Mouse (Mus musculus) CH12.LX (cell line): ENCODE measurements at regions not wholly inside any gene's neighbourhood (a gene's known extent, or its start where the extent isn't known, plus 50 kb on each side); places are given as distances from the start of the nearest gene placed in this dataset.

Experiments
- DNase-seq: peaks from one replicate; pipeline ENCODE4 v3.0.0-alpha.2; 2013; ENCODE audit errors: extremely low read depth
- H3K27ac ChIP-seq: 2 replicates; pipeline ENCODE4 v1.5.1; 2012; ENCODE audit warnings: low read depth, mild to moderate bottlenecking, control low read depth, moderate library complexity; ENCODE audit not compliant: insufficient read depth
- H3K27me3 ChIP-seq: replicated peaks from 2 replicates; pipeline ENCODE3; 2012; ENCODE audit warnings: inconsistent platforms
- H3K36me3 ChIP-seq, 2 experiments: replicated peaks in 1 of 2; 2 replicates each; pipeline versions ENCODE3 to v1.6.1; 2012; ENCODE audit warnings: inconsistent platforms in 1 of 2, low read length in 1 of 2, mild to moderate bottlenecking in 1 of 2, mixed read lengths in 1 of 2, moderate library complexity in 1 of 2; ENCODE audit not compliant: control insufficient read depth in 1 of 2, insufficient read depth in 1 of 2
- H3K4me1 ChIP-seq, 2 experiments: 2 replicates each; pipeline ENCODE4 v1.6.1; 2012; ENCODE audit warnings: inconsistent platforms in 1 of 2, moderate library complexity in 1 of 2; ENCODE audit not compliant: insufficient read depth in 2 of 2, control insufficient read depth in 1 of 2
- H3K4me2 ChIP-seq: 2 replicates; pipeline ENCODE4 v1.6.1; 2012; ENCODE audit warnings: low read depth, mild to moderate bottlenecking, control low read depth; ENCODE audit not compliant: poor library complexity, insufficient read depth, severe bottlenecking
- H3K4me3 ChIP-seq, 3 experiments: fragments of 150-350 bp in 1 of 3; sonication (generic) in 1 of 3; replicated peaks in 1 of 3; 2 replicates each; pipeline versions ENCODE3 to v1.5.1; 2011 to 2012; ENCODE audit warnings: low read depth in 2 of 3, low read length in 2 of 3, mild to moderate bottlenecking in 2 of 3, moderate library complexity in 2 of 3, control low read depth in 1 of 3, improper control_type of control experiment in 1 of 3, inconsistent platforms in 1 of 3, mixed read lengths in 1 of 3; ENCODE audit not compliant: poor library complexity in 1 of 3
- H3K79me2 ChIP-seq: replicated peaks from 2 replicates; pipeline ENCODE4 v1.6.1; 2012; ENCODE audit warnings: mild to moderate bottlenecking, moderate library complexity; ENCODE audit not compliant: control insufficient read depth, poor library complexity, insufficient read depth, severe bottlenecking; ENCODE audit errors: extremely low read depth
- H3K9ac ChIP-seq: 2 replicates; pipeline ENCODE4 v1.6.1; 2012; ENCODE audit warnings: low read depth, mild to moderate bottlenecking, control low read depth, moderate library complexity; ENCODE audit not compliant: insufficient read depth
- H3K9me3 ChIP-seq: replicated peaks from 2 replicates; pipeline ENCODE3; 2012; ENCODE audit warnings: low read length, inconsistent platforms, mixed read lengths
- BHLHE40 ChIP-seq: IDR thresholded peaks from 2 replicates; pipeline ENCODE4 v1.6.1; 2011; ENCODE audit warnings: mild to moderate bottlenecking, low read depth, low read length, improper control_type of control experiment
- CHD1 ChIP-seq: IDR thresholded peaks from 2 replicates; pipeline ENCODE4 v1.6.1; 2012; ENCODE audit warnings: low read depth, low read length, improper control_type of control experiment, inconsistent platforms
- CHD2 ChIP-seq: IDR thresholded peaks from 2 replicates; pipeline ENCODE4 v1.6.1; 2011; ENCODE audit warnings: low read length, improper control_type of control experiment
- CTCF ChIP-seq, 2 experiments: IDR thresholded peaks in 1 of 2; conservative IDR thresholded peaks in 1 of 2; 2 replicates each; pipeline ENCODE4 v1.5.1; 2011 to 2012; ENCODE audit warnings: low read depth in 2 of 2, low read length in 2 of 2, improper control_type of control experiment in 1 of 2, inconsistent platforms in 1 of 2, mild to moderate bottlenecking in 1 of 2, moderate library complexity in 1 of 2
- EP300 ChIP-seq: IDR thresholded peaks from 2 replicates; pipeline ENCODE4 v1.6.1; 2011; ENCODE audit warnings: low read length, improper control_type of control experiment
- GABPA ChIP-seq: IDR thresholded peaks from 2 replicates; pipeline ENCODE4 v1.6.1; 2012; ENCODE audit warnings: low read depth, low read length, improper control_type of control experiment, inconsistent platforms; ENCODE audit not compliant: insufficient replicate concordance
- JUND ChIP-seq: conservative IDR thresholded peaks from 2 replicates; pipeline ENCODE4 v1.6.1; 2011; ENCODE audit warnings: low read depth, low read length, improper control_type of control experiment
- KAT2A ChIP-seq: IDR thresholded peaks from 2 replicates; pipeline ENCODE4 v1.6.1; 2012; ENCODE audit warnings: low read length, improper control_type of control experiment, inconsistent platforms; ENCODE audit not compliant: insufficient replicate concordance
- MAZ ChIP-seq: IDR thresholded peaks from 2 replicates; pipeline ENCODE4 v1.6.1; 2012; ENCODE audit warnings: low read depth, mild to moderate bottlenecking, inconsistent platforms, low read length, improper control_type of control experiment, moderate library complexity
- MYC ChIP-seq: IDR thresholded peaks from 2 replicates; pipeline ENCODE4 v1.6.1; 2011; ENCODE audit warnings: low read depth, mild to moderate bottlenecking, improper control_type of control experiment, low read length
- NELFE ChIP-seq: IDR thresholded peaks from 2 replicates; pipeline ENCODE4 v1.6.1; 2011; ENCODE audit warnings: low read depth, low read length, improper control_type of control experiment
- POLR2AphosphoS2 ChIP-seq: IDR thresholded peaks from 2 replicates; pipeline ENCODE4 v1.6.1; 2011; ENCODE audit warnings: low read depth, low read length, improper control_type of control experiment
- RCOR1 ChIP-seq: conservative IDR thresholded peaks from 2 replicates; pipeline ENCODE4 v1.6.1; 2012; ENCODE audit warnings: low read depth, mild to moderate bottlenecking, inconsistent platforms, low read length, improper control_type of control experiment
- SIN3A ChIP-seq: IDR thresholded peaks from 2 replicates; pipeline ENCODE4 v1.6.1; 2012; ENCODE audit warnings: low read length, improper control_type of control experiment, inconsistent platforms
- SMC3 ChIP-seq: IDR thresholded peaks from 2 replicates; pipeline ENCODE4 v1.6.1; 2011; ENCODE audit warnings: low read depth, low read length, improper control_type of control experiment
- TBP ChIP-seq: conservative IDR thresholded peaks from 2 replicates; pipeline ENCODE4 v1.6.1; 2011; ENCODE audit warnings: low read depth, low read length, improper control_type of control experiment
- TCF12 ChIP-seq: IDR thresholded peaks from 2 replicates; pipeline ENCODE4 v1.6.1; 2014; ENCODE audit warnings: low read depth, mild to moderate bottlenecking, inconsistent platforms, low read length, improper control_type of control experiment
- UBTF ChIP-seq: IDR thresholded peaks from 2 replicates; pipeline ENCODE4 v1.6.1; 2012; ENCODE audit warnings: low read depth, mild to moderate bottlenecking, inconsistent platforms, low read length, improper control_type of control experiment, moderate library complexity
- USF1 ChIP-seq: IDR thresholded peaks from 2 replicates; pipeline ENCODE4 v1.6.1; 2014; ENCODE audit warnings: low read depth, mild to moderate bottlenecking, inconsistent platforms, low read length, improper control_type of control experiment
- USF2 ChIP-seq: conservative IDR thresholded peaks from 2 replicates; pipeline ENCODE4 v1.6.1; 2011; ENCODE audit warnings: low read depth, low read length, improper control_type of control experiment
- ZMIZ1 ChIP-seq: IDR thresholded peaks from 2 replicates; pipeline ENCODE4 v1.6.1; 2012; ENCODE audit warnings: low read depth, mild to moderate bottlenecking, inconsistent platforms, low read length, improper control_type of control experiment
- dilution Hi-C: fragments of 300-500 bp; cut with MboI; formaldehyde crosslinking; loops from 2 replicates; pipeline ENCODE4 v1.14.3; 2020; ENCODE audit warnings: low sequenced_read_pairs; ENCODE audit not compliant: extremely low pct_unique_long_range_greater_than_20kb, extremely low pct_ligation_motif_present
- in situ Hi-C: fragments of 300-500 bp; cut with MboI; formaldehyde crosslinking; loops from 3 replicates; pipeline ENCODE4 v1.14.3; 2019; ENCODE audit warnings: low sequenced_read_pairs, low pct_ligation_motif_present, low pct_unique_long_range_greater_than_20kb, mixed read lengths

GRCm38 (mm10) chr7:70917016-70917415, 434.3 kb downstream of the Gm10295 start:
- H3K4me2 ChIP-seq = no peak overlapping the region
- H3K4me3 ChIP-seq = no peak overlapping the region
- H3K36me3 ChIP-seq = no peaks in the 10 kb centered on the region
- H3K9ac ChIP-seq = no peak overlapping the region
- dilution Hi-C loops = no loop called here
- no peaks in the 10 kb centered on the region for H3K4me1 ChIP-seq
- H3K27me3 ChIP-seq = no peaks in the 10 kb centered on the region
- no peak for TF ChIP-seq USF1
- TF ChIP-seq EP300 = no peak
- TF ChIP-seq, all 38 proteins: peak for 0
- Histone ChIP-seq H3K79me2 (no peaks in the 10 kb centered on the region), H3K9me3 (peaks cover 49% of the 10 kb centered on the region), H3K27ac (no peak overlapping the region)
- DNase-seq = no peak
- in situ Hi-C loops = no loop called here

- H3K4me2 ChIP-seq = no peak overlapping the region
- H3K27ac ChIP-seq = no peak overlapping the region
- in situ Hi-C loops = no loop called here
Observed at GRCm38 (mm10) chr7:70908921-70909320, 442.4 kb downstream of the Gm10295 start.

GRCm38 (mm10) chr7:70891700-70892099, 459.6 kb downstream of the Gm10295 start:
- in situ Hi-C loops = no loop called here
- no peaks in the 10 kb centered on the region for H3K79me2 ChIP-seq
- TF ChIP-seq POLR2AphosphoS2 (no peak), UBTF (no peak), BHLHE40 (no peak), CHD2 (no peak), MYC (no peak), KAT2A (no peak), ZMIZ1 (no peak), USF1 (no peak), NELFE (no peak), JUND (no peak), CTCF (conservative IDR thresholded peaks at IDR 0.05 in 1 of 2, IDR thresholded peaks at IDR 0.05 in 1 of 2; ENCODE audit: low read depth in 2 of 2, low read length in 2 of 2) (no peak), TCF12 (no peak), TBP (no peak), CHD1 (no peak), RCOR1 (no peak)
- TF ChIP-seq, all 38 proteins: peak for 0
- H3K36me3 ChIP-seq = no peaks in the 10 kb centered on the region
- DNase-seq = no peak
- no peak overlapping the region for H3K27ac ChIP-seq
- no peak overlapping the region for H3K9ac ChIP-seq
- H3K4me2 ChIP-seq = no peak overlapping the region
- dilution Hi-C loops = no loop called here
- H3K9me3 ChIP-seq = peaks cover 60% of the 10 kb centered on the region
- no peaks in the 10 kb centered on the region for H3K4me1 ChIP-seq
- no peaks in the 10 kb centered on the region for H3K27me3 ChIP-seq
- no peak overlapping the region for H3K4me3 ChIP-seq

More at GRCm38 (mm10) chr7:70908921-70909320, 442.4 kb downstream of the Gm10295 start:
- H3K4me3 ChIP-seq = no peak overlapping the region
- H3K27me3 ChIP-seq = no peaks in the 10 kb centered on the region
- DNase-seq = no peak
- no peak overlapping the region for H3K9ac ChIP-seq
- no peaks in the 10 kb centered on the region for H3K4me1 ChIP-seq
- no peaks in the 10 kb centered on the region for H3K36me3 ChIP-seq
- dilution Hi-C loops = no loop called here
- no peaks in the 10 kb centered on the region for H3K79me2 ChIP-seq
- peaks cover 19% of the 10 kb centered on the region for H3K9me3 ChIP-seq
- TF ChIP-seq JUND (no peak), SMC3 (no peak), SIN3A (no peak), BHLHE40 (no peak), KAT2A (no peak), GABPA (no peak), MAZ (no peak), MYC (no peak), USF2 (no peak)
